Mouse (Mus musculus): ENCODE measurements at regions not wholly inside any gene's neighbourhood (a gene's known extent, or its start where the extent isn't known, plus 50 kb on each side); places are given as distances from the start of the nearest gene placed in this dataset.
A peak's percentile ranks its signal among the peaks of the same experiment; 100 is the strongest.

DNA sequence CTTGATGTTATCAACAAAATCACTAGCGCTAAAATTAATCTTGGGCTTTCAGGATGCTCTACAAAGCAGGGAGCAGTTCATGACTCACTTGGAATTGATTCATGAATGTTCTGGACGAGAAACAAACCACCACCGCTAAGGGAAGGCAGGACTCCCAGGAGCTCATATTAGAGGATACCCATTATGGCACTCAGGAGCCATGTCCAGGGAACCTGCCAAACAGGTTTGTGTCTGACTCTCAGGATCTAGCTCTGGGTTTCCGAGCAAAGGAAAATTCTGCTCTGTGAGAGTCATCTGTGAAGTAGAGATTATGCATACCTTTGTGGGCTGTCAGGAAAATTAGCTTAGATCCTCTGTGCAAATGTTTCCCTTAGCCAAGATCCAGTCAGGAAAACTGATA is 454.3 kb upstream of the Sox11 start:
- DNase-seq: peak; percentile 7 to 11

DNA sequence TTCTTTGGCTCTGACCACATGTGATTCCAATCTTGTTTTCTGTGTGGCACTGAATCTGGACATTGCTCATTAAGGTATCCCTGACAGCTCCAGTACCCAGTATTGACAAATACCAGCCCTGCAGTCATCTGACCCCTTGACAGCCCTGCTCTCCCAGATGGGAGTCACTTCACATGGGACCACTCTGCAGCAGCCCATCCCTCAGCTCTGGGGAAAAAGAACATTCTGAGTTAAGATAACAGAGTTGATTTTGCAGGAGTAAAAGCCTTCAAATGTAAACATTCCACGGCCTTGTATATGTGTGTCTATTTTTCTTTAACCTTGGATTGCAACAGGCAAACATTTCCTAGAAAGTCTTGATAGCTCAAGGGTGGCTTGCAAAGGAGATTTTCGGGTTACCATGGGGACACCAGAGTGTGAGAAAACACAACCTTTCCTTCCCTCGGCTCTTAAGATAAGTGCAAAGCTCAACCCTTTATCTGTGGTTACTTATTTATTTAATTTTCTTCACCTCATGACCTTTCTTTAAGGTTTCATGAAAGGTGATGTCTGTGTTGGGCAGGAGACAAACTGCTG is 444.4 kb upstream of the Sox11 start:
- DNase-seq: no peak

DNA sequence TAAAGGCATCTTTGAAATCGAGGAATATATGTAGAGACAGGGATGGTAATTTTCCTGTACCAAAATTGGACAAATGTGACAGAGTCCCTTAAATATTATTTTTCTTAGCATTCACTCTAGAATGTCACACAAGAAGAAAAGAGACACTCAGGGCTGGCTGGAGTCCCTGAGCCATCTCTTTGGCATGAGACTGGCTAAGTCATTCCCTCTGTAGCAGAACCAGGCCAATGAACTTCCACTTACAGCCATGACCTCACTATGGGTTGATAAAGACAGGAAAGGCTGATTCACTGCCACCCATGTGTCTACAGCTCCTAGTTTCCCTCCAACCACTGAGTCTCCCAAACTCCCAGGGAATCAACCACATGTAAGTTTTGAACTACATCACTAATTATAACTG is 438.4 kb upstream of the Sox11 start:
- DNase-seq: no peak

DNA sequence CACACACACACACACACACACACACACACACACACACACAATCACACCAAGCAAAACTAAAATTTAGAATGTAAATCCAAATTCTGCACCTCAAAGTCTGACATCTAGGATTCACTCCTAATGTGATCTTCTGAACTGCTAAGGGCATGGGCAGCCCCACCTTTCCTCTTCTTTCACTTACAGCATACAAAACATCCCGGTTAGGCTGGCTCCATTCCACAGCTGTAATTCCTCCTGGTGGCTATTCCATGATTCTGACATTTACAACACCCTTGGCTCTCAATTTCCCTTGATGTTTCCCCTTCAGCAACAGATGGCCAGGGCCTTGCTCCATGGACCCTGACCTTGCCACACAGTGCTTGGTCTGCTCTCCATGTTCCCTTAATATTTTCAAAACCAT is 423.6 kb upstream of the Sox11 start:
- DNase-seq: no peak

DNA sequence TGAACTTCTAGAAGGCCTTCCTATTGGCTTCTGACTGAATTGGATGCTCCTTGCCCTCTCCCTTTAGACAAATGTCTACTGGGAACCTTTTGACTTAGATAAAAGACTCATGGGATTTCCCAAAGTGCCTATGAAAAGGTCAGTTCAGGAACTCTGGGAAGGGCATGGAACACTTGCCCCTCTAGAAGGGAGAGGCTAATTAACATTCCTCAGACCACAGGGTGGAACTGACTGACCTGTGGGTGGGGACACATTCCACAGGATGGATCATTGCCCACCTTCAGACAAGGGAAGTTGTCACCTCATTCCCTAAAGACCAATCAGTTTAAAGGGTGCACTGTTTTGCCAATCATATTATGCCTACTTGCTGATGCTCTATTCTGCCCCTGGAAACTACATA is 416.6 kb upstream of the Sox11 start:
- DNase-seq: peak in 1 of 2 experiments; percentile 4

DNA sequence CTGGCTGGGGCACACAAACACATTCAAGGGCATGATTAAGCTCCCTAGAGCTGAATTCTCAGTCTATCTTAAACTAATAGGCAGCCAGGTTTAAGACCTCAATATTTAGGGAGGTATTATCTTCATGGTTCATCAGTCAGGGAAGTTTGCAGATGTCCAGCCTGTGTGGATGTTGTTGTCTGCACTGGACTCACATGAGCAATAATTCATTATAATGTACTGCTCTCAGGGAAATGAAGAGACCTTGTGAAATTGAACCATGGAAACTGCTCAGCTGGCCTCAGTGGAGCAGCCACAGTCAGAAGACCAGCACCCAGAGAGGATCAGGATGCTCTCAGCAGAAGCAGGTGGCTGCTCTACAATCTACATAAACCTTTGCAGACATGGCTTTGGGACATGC is 415.3 kb upstream of the Sox11 start:
- DNase-seq: peak in 1 of 2 experiments; percentile 12

DNA sequence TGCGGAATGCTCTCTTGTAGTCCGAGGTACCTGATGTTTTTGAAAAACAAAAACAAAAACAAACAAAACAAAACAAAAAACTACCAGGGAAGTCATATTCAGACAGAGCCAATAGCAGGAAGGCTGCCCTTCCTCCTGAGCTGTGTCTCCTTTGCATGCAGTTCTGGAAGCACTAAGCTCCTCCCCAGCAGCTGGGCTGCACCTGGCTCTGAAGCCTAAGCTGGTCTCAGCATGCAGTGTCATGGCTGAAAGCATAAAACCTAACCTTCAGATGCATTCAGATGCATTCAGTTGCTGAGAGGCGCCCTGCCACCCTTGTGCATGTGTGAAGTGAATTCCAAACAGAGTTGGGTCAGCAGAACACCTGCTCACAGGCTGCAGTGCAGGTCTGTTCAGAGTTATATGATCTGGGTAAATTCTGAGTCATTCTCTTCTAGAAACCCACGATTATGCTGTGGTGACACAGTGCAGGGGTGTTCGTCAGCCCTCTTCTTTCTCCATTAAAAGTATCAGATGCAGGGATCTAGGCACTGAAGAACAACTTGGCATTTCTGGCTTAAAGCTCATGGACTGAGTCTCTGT is 382.3 kb upstream of the Sox11 start:
- peak in 1 of 2 experiments; percentile 4 for DNase-seq

DNA sequence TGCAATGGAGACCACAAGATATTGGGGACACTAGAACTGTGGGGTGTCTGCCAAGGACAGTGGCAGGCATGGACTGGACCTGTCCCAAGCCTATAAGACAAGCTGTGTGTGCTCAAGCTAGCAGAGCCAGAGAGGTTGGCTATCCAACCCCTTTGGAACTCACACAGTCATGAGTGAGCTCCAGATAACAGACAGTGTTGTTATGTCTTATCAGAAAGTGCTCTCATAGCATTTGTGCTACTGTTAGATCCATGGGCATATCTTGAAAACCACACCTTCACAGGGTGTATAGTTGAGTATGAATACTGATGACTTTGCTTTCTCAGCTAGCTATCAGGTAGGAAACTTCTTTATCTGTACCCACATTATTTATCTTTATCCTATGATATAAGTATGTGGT is 338.1 kb upstream of the Sox11 start:
- DNase-seq: no peak

DNA sequence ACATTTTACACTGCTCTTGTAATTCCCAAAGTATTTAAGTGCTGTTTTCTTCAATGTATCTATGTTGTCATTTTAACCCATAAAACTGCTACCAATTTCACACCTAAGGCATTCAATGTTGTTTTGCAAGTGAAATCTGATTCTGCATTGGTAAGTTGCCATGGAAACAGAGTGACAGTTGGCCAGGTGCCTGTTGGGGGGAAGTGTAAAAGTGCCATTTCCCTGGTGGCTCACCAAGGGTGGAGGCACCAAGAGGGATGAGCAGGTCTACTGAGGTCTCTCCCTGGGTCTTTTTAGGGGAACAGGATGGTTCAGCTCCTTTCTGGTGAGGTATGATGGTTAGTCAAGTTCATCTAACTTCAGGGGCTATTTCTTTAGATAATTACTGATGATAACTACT is 331.0 kb upstream of the Sox11 start:
- DNase-seq: no peak

DNA sequence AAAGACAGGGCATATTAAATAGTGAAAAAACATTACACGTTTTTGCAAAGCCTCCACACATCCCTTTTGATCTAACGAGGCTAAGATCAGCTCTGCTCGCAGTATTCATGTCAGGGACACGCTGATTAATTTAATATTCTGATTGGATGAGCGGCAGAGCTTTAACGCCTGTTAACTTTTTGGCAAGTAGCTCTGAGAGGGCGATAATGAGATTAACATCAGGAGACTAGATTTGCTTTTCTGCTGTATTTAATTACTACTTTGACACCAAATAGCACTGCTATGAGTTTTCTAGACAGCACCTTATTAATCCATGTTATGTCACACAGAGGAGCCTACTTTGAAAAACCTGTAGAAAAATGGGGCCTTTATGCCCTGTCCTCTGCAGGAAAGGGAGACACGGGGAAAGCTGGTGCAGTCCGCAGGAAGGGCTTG is 328.3 kb upstream of the Sox11 start:
- DNase-seq: no peak

DNA sequence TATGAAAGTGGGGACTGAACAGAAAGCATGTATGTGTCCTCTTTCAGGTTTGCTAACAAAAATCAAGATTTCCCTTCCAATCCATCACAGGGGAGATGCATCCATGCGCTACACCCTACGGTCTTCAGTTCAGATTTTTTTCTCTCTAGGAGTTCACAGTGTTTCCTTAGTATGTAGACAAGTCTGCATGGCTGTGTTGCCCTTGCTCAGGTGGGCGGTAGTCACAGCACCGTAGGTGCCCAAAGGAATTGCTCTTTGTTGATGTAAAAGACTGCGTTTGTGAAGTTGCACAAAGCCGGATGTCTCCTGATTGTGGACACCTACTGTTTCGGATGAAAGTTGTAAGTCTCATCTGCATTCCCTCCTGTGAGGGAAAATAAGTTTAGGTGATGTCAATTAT is 327.8 kb upstream of the Sox11 start:
- DNase-seq: no peak

DNA sequence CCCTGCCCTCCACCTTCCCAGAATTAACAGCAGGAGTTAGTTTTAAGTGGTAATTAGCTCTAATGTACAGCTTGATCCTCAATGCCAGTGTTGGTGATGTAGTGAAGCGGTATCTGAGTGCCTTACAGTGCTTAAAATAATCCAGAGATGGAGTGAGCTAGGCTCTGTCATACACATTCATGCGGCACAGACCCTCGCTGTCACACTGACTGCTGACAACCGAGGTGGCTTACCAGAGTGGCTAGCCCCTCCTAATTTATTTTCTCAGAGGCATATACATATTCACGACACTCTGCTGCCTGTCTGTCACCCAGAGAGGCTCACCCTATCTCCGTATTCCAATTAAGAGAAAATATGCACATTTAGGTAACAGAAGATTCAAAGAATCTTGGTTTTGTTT is 327.2 kb upstream of the Sox11 start:
- no peak for DNase-seq

DNA sequence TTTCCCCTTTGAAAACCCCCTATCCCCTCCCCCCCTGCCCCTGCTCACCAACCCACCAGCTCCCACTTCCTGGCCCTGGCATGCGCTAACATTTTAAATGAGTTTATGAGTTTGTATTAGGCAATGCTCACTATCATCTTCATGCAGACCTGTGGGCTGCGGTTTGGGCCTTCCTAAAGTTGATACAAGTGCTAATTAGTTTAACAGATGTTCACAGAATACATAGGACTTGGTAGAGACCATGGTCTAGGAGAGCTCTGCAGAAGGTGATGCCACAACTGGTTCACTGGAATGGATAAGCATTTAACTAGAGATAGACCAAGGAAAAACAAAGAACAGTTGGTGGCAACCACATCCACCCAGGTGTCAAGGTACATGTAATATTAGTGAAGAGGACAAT is 324.1 kb upstream of the Sox11 start:
- DNase-seq: no peak

DNA sequence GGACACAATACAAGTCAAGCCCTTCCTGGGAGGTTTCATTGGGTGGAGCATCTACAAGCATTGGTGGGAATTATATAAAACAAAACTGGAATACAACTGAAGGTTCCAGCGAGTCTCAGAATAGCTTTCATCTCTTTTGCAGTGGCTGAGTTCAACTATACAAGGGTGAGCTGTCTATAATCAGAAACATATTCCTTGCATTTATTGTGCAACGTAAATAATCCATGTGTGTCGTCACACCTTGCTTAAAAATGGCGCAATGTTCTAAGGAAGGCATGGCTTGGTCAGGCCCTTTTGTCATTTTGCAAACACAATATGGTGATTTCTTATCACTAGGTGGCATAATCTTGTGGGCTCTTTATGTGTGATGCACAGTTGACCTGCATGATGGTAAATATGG is 320.8 kb upstream of the Sox11 start:
- DNase-seq: no peak

DNA sequence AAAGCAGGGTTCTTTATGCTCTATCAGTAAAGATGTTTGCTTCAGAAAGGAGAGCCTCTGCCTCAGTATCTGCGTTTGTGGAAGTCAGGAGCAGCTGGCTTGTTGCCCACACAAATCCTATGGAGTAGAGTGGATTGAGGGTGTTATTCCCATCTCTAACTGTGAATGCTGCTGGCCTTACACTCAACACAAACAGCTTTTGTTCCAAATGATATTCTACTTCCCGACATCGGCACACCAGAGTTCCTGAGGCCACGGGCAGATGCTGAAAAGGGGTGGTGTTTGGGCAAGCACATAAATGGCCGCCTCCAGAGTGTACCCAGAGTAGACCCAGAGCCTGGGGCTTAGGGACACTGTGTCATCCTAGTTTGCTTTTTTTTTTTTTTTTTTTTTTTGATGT is 320.3 kb upstream of the Sox11 start:
- no peak for DNase-seq

DNA sequence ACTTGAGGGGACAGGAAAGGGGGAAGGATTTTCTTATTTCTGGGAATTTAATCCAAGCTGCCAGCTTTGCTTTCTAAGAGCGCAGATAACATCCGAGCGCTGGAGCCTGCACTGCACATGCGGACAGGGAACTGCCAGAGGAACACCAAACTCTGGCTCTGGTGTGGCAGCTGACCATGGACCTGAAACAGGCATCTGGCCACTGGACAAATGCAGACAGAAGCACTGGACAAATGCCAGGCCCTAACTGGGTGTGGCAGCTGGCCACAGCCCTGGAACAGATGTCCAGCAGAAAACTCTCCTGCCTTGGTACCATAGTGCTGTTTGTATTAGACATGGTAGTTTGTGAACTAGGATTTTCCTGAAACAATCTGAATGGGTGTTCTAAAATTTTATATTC is 315.2 kb upstream of the Sox11 start:
- peak; percentile 11 to 19 for DNase-seq

DNA sequence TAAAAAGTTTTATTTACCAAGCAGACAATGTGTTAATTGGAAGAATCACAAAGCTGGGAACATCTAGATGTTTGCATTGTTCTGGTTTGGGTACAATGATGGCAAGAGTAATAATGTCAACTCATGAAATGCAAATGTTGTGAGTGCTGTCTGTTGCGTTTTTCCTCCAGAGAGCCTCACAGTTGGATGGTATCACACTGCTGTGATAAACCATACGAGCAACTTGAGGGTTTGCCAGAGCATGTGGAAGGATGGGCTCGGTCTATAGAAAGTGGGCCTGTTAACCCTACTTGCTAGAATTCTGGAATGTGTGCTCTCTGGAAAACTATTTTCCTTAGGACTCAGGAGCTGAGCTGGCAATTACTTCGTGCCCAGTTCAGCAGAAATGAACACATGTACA is 311.2 kb upstream of the Sox11 start:
- no peak for DNase-seq

DNA sequence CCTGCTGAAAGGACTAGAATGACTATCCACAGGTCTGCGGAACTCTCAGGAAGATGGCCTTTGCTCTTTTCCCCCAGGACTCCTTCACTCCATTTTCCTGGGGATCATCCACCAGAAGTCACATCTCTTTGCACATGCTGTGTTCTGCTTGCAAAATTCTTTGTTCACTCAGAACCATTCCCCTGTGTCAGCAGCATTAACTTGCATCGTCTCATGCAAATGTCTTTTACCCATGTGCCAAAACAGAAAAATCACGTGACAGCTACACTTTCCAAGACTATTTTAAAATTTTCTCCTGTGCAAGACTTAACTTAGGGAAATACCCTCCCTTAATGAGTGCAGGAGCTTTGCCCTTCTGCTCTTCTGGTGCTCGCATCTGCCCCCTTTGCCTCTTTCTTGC is 306.2 kb upstream of the Sox11 start:
- no peak for DNase-seq

DNA sequence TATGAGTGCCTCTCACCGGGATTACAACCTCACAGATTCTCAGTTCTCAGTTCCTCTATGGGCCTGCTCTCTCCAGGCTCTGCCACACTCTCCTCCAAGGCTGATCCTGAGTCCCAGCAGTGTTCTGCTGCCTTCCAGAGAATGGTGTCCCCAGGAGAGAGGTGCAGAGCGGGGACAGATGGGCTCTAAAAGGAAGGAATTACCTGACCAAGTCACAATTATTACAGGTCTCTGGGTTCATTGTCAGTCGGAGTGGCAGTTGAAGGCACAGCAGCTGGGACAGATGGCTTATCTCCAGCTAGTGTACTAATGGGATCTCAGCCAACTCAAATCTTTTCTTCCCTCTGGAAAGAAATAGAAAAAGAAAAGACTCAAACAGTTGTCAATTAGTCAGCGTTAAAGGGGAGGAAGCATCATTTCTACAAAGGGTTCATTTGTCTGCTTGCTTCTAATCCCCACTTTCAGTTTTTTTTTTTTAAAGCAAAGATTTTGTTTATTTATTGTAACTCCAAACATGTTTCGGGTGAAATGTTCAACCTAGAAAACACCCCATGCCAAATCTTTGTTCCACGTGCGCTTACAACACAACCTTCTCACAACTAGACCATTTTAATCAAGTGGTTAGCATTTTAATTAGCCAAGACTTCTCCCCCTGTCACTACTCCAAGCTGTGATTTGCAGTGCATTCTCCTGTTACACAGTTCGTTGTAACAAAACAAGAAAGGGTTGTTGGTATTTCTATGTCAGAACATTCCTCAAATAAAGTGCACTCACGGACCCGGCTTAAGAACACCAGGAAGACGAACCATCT is 304.3 kb upstream of the Sox11 start:
- DNase-seq: no peak

DNA sequence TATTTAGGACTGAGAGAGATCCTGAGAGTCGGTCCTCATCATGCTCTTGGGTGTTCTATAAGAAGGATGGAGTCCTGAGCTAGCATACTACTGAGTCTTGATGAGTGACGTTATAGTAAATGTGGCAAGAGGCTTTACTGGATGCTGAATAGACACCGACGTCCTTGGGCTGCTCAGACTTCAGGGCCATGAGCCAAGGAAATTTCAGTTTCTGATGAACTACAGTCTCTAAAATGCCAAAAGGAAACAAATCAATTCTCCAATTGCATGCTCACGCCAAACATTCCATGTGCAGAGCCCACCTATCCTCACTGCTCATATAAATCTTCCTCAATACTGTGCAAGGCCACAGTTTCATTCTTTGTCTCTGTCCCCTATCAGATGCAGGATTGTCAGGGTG is 277.2 kb upstream of the Sox11 start:
- DNase-seq: peak in 1 of 2 experiments; percentile 7

DNA sequence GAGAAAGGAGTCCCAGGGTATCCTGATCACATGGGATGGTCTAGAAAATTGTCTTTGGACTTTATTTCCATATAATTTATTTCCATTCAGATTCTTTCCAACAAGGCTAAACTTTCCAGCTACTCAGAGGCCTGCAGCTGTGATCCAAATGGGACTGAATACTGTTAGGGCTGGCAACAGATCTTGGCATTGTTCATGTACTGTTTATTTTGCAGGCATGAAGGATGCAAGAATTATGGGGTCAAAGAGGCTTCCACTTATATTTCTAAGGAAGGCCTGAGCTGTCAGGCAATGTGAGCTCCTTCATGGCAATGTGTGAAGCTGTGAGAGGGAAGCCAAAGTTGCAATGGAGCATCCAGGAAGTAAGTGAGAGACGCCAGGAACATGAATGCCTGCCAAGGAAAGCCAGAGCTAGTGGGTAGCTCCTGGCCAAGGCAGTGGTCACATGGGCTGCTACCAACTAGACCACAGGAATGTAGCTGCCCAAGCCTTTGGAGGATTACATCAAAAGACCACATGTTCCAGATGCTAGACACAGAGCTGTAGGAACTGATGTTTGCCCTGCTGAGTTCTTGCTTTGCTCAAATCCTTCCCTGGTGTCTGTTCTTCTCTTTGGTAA is 261.8 kb upstream of the Sox11 start:
- peak; percentile 10 to 20 for DNase-seq

DNA sequence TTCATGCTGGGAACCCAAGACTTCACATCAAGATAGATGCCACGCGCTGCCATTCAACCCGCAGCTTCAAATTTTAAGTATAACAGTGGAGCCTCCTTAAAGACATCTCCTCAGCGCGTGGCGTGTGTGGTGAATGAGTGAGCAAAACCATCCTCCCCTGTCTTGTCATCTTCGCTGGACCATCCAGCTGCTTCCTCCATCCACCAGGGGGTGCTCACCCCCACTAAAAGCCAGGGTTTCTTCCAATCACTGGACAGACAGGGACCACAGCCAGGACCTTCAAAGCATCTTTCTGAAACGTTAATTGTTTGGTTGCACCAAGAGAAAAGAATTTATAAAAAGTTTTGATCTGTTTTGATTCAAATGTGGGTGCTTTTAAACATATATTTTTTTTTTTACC is 256.8 kb upstream of the Sox11 start:
- peak; percentile 79 to 82 for DNase-seq

DNA sequence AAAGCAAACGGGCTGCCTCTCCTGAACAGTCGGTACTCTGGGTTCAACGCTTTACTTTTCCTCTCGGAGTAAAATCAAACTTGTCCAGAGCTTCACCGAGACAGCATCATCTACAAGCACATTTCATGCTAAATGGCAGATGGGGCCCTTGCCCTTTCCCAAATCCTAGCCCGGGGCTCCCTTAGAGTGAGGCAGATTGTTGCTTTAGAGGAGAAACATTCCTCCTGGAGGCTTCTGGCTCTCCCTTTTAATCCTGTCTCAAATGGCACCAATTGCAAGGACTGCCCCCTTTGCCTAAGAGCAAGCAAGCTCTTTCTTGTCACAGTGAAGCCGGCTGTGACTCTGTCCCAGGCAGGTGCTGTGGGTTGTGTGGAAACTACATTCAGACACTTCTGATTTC is 255.5 kb upstream of the Sox11 start:
- DNase-seq: no peak

DNA sequence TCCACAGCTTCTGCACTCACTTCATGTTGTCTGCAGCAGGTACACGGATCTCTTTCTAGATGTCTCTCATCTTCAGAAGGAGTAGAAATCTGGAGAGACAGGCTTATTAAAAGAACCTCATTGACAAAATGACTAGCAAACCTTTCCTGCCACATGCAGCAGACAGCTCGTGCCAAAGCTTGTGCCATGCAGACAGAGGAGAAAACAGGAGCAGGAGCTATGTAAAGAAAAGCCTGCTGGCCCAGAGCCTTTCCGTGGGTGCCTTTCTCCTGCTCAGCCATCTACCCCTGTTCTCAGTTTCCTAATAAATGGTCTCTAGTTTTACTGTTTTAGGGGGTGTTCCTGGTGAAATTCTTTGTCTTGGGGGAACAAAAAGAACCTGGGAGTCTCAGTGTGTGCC is 254.9 kb upstream of the Sox11 start:
- no peak for DNase-seq

Data from kidney, postnatal 4 days (tissue).